Mouse (Mus musculus) heart, postnatal 36 days (tissue): ENCODE results near the gene Hcn3. TPM values are rescaled to one million over a fixed set of nuclear protein-coding genes. Genes with fewer than 3 reads are reported as not detected.

Source experiments
- DNase-seq, 2 experiments: peaks; one replicate each; pipeline ENCODE4 v3.0.0; 2021 to 2022
- intact Hi-C: fragments of 180-260 bp; cut with DNase I; formaldehyde crosslinking; loops from one replicate; pipeline ENCODE4 v1.15.1; 2025
- total RNA-seq, 2 experiments: library from RNA; stranded (reverse); gene quantifications; 2 replicates each; pipeline ENCODE4 v1.2.3; 2021

Gene Hcn3
- total RNA-seq, 2 experiments from 2014 or later: 0.17 to 0.38 TPM

- intact Hi-C loops: no loop called here
- no peak for DNase-seq
These were observed 7.7 kb downstream of the Hcn3 start for GRCm38 (mm10) chr3:89152084-89152835.

GRCm38 (mm10) chr3:89148567-89148966, 11.4 kb downstream of the Hcn3 start:
- intact Hi-C loops: no loop called here
- DNase-seq: no peak

- DNase-seq: no peak
- intact Hi-C loops: no loop called here
These were observed 12.1 kb downstream of the Hcn3 start for GRCm38 (mm10) chr3:89147979-89148311.

- intact Hi-C loops: no loop called here
- no peak for DNase-seq
These were observed 12.7 kb downstream of the Hcn3 start for GRCm38 (mm10) chr3:89147101-89147978.

- intact Hi-C loops: no loop called here
- DNase-seq: no peak
These were observed 14.4 kb downstream of the Hcn3 start for GRCm38 (mm10) chr3:89145566-89145965.

- no peak for DNase-seq
- intact Hi-C loops: no loop called here
These were observed 15.2 kb downstream of the Hcn3 start for GRCm38 (mm10) chr3:89144821-89145220.

GRCm38 (mm10) chr3:89136365-89136764, 23.6 kb downstream of the Hcn3 start:
- intact Hi-C loops: no loop called here
- DNase-seq: no peak

- intact Hi-C loops: no loop called here
- no peak for DNase-seq
These were observed 24.0 kb downstream of the Hcn3 start, which contains the start of gene Pklr for GRCm38 (mm10) chr3:89135958-89136357. Gene Pklr, plus strand, starts transcription at chr3:89136142.

GRCm38 (mm10) chr3:89133752-89134151, 26.2 kb downstream of the Hcn3 start:
- DNase-seq: no peak
- intact Hi-C loops: no loop called here

- intact Hi-C loops: no loop called here
- no peak for DNase-seq
These were observed 26.9 kb downstream of the Hcn3 start for GRCm38 (mm10) chr3:89133063-89133450.

- intact Hi-C loops: no loop called here
These were observed 27.5 kb downstream of the Hcn3 start for GRCm38 (mm10) chr3:89132285-89133062.

GRCm38 (mm10) chr3:89131816-89132215, 28.2 kb downstream of the Hcn3 start:
- DNase-seq: no peak
- intact Hi-C loops: no loop called here

More at GRCm38 (mm10) chr3:89132285-89133062, 27.5 kb downstream of the Hcn3 start:
- no peak for DNase-seq

GRCm38 (mm10) chr3:89129908-89130307, 30.1 kb downstream of the Hcn3 start:
- DNase-seq: no peak
- intact Hi-C loops: no loop called here

GRCm38 (mm10) chr3:89125981-89126380, 34.0 kb downstream of the Hcn3 start:
- intact Hi-C loops: no loop called here
- no peak for DNase-seq

GRCm38 (mm10) chr3:89124241-89124640, 35.8 kb downstream of the Hcn3 start:
- peak in 1 of 2 experiments; percentile 26 for DNase-seq

GRCm38 (mm10) chr3:89123313-89123712, 36.7 kb downstream of the Hcn3 start:
- DNase-seq: no peak
- intact Hi-C loops: no loop called here

More at GRCm38 (mm10) chr3:89124241-89124640, 35.8 kb downstream of the Hcn3 start:
- intact Hi-C loops: no loop called here

GRCm38 (mm10) chr3:89115522-89115921, 44.5 kb downstream of the Hcn3 start:
- intact Hi-C loops: loop anchor here (2.0 to 10.0 kb wide), 3 partner anchors 42 to 189 kb away; no protein-coding TSS in a partner anchor
- no peak for DNase-seq

- DNase-seq: no peak
- intact Hi-C loops: loop anchor here (10.0 kb wide), 1 partner anchor 192 kb away; no protein-coding TSS in a partner anchor
These were observed 46.9 kb downstream of the Hcn3 start for GRCm38 (mm10) chr3:89113058-89113457.

GRCm38 (mm10) chr3:89108146-89108545, 51.9 kb downstream of the Hcn3 start:
- intact Hi-C loops: no loop called here
- DNase-seq: no peak

- no peak for DNase-seq
- intact Hi-C loops: no loop called here
These were observed 52.5 kb downstream of the Hcn3 start for GRCm38 (mm10) chr3:89107545-89107944.

- intact Hi-C loops: no loop called here
These were observed 53.1 kb downstream of the Hcn3 start for GRCm38 (mm10) chr3:89106881-89107280.

More at GRCm38 (mm10) chr3:89106881-89107280, 53.1 kb downstream of the Hcn3 start:
- no peak for DNase-seq
